Mouse (Mus musculus) stomach, embryonic 15.5 days (tissue): ENCODE measurements around the gene Ppme1. TPM values are rescaled to one million over a fixed set of nuclear protein-coding genes. Genes with fewer than 3 reads are reported as not detected.

ENCODE experiments used
- ATAC-seq: fragments of 200-750 bp; cut with Nextera tagmentation; 2 replicates; pipeline ENCODE4 v1.8.0; 2017; ENCODE audit warnings: low read depth, moderate number of reproducible peaks, moderate TSS enrichment; ENCODE audit not compliant: insufficient read depth, low FRiP score
- H3K27ac ChIP-seq: fragments of 300-500 bp; sonication (generic); 2 replicates; pipeline ENCODE4 v1.5.1; 2015; ENCODE audit warnings: mild to moderate bottlenecking, inconsistent platforms
- H3K27me3 ChIP-seq: fragments of 300-500 bp; sonication (generic); replicated peaks from 2 replicates; pipeline ENCODE4 v1.6.1; 2015; ENCODE audit warnings: inconsistent platforms
- H3K36me3 ChIP-seq: fragments of 300-500 bp; sonication (generic); 2 replicates; pipeline ENCODE4 v1.6.1; 2015; ENCODE audit warnings: inconsistent platforms
- H3K4me1 ChIP-seq: fragments of 300-500 bp; sonication (generic); 2 replicates; pipeline ENCODE4 v1.6.1; 2015; ENCODE audit warnings: inconsistent platforms
- H3K4me2 ChIP-seq: fragments of 300-500 bp; sonication (generic); 2 replicates; pipeline ENCODE4 v1.6.1; 2015; ENCODE audit warnings: mild to moderate bottlenecking, inconsistent platforms
- H3K4me3 ChIP-seq: fragments of 300-500 bp; sonication (generic); replicated peaks from 2 replicates; pipeline ENCODE4 v1.5.1; 2015; ENCODE audit warnings: inconsistent platforms
- H3K9ac ChIP-seq: fragments of 300-500 bp; sonication (generic); 2 replicates; pipeline ENCODE4 v1.6.1; 2015; ENCODE audit warnings: inconsistent platforms
- H3K9me3 ChIP-seq: fragments of 300-500 bp; sonication (generic); 2 replicates; pipeline ENCODE4 v1.6.1; 2016; ENCODE audit warnings: inconsistent platforms
- WGBS: fragments of 180-500 bp; shearing (Covaris S2); methylation state at CpG from one replicate; pipeline ENCODE4 v1.1.7; 2015; 5-methylcytosine and 5-hydroxymethylcytosine counted together
- polyA plus RNA-seq: library from polyadenylated mRNA; unstranded; fragments of >200 nt; fragmentation: Nextera tagmentation; extraction: Ambion mirVana; gene quantifications from 2 replicates; pipeline ENCODE4 v1.2.1, GENCODE M21; 2015

The Ppme1 gene
- 51.4 TPM in 2 replicates for polyA plus RNA-seq

DNA sequence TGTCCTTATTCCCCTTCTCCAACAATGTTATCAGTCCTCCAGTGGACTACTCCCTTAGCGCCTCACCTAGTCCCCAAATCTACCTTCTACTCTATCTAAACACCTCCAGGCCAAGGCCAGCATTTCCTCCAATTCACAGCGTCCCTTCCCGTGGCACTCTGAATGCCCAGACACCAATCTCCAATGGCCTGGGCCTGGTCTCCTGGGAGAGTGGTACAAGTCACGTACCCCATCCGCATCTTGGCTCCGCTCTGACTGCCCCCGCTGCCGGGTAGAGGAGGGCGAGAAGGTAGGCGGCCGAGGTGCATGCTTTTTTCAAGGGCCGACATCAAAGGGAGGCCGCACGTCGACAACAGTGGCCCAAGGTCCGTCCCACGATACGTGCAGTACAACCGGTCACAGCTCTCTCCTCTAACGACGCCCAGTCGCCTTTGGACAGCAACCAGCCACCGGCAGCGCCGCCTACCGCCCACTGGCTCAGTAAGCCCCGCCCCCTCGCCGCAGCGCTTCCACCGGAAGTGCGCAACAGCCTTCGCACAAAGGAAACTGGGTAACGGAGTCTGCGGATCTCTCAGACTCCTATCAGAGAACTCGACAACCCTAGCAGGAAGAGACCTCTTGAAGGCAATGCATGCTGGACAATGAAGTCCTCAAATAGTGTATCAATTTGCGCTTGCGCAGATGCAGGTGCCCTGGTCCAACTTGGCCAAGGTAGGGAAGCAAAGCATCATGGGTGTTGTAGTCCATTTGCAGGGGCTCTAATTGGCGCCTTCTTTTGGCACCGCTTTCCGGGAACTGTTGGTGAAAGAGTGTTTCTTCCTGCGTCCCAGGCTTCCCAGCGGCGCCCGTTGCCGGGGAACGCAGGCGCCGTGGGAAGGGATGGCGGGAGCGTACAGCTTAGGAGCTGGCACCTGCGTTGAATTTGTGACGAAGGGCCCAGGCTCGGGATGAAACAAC, at the start of gene Ppme1, which contains the start of gene C2cd3:
Gene Ppme1 (minus strand): TSS at position 813 of the 957 bp plus-strand sequence.
Gene C2cd3 (plus strand): TSS at position 739 of the 957 bp plus-strand sequence.
- peak within 1 kb of the TSS; percentile 83 for H3K4me3 ChIP-seq
- ATAC-seq = peak; percentile 98
- peaks cover 4% of the 10 kb centered on the region; the same call in 1 of the 2 replicates for H3K36me3 ChIP-seq
- H3K9me3 ChIP-seq = no peaks in the 10 kb centered on the region
- H3K4me2 ChIP-seq = peak within 1 kb of the TSS; percentile 61
- peak within 1 kb of the TSS; percentile 91 for H3K27ac ChIP-seq
- peaks cover 6% of the 10 kb centered on the region; the same call in 1 of the 2 replicates for H3K4me1 ChIP-seq
- peak within 1 kb of the TSS; percentile 77 for H3K9ac ChIP-seq
- no peaks in the 10 kb centered on the region for H3K27me3 ChIP-seq
- WGBS = under 1% methylated on average over 54 of the region's 54 CpGs

DNA sequence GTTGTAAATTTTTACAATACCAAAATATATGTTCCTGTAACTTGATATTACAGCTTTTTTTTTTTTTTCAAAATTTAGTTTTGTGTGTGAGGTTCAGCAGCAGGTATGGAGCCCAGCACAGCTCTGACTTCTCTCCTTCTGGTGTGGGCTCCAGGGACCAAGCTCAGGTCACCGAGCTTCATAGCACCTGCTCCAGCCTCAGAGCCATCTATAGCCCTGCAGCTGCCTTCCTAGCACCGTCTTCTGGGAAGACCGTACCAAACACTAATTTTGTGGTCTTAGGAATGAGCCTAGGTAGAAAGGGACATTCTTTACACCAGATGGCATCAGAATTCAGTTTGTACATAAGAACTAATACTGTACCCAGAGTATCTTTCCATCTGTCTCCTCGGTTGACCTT, 36.6 kb upstream of the Ppme1 start:
- H3K9me3 ChIP-seq = no peaks in the 10 kb centered on the region
- 89% methylated on average over 4 of the region's 4 CpGs for WGBS
- no peaks in the 10 kb centered on the region for H3K27me3 ChIP-seq
- ATAC-seq = no peak
- no peak overlapping the region for H3K4me2 ChIP-seq
- no peak overlapping the region for H3K4me3 ChIP-seq
- H3K9ac ChIP-seq = no peak overlapping the region
- H3K27ac ChIP-seq = no peak overlapping the region
- no peaks in the 10 kb centered on the region for H3K4me1 ChIP-seq
- H3K36me3 ChIP-seq = peaks cover 34% of the 10 kb centered on the region

- Histone ChIP-seq H3K4me3 (no peak overlapping the region), H3K27me3 (no peaks in the 10 kb centered on the region), H3K4me2 (no peak overlapping the region), H3K4me1 (no peaks in the 10 kb centered on the region), H3K27ac (no peak overlapping the region), H3K36me3 (peaks cover 34% of the 10 kb centered on the region), H3K9ac (no peak overlapping the region), H3K9me3 (no peaks in the 10 kb centered on the region)
- WGBS = 92% methylated on average over 5 of the region's 5 CpGs
- ATAC-seq = no peak
Measured at GRCm38 (mm10) chr7:100407677-100408076, 35.6 kb upstream of the Ppme1 start.

GRCm38 (mm10) chr7:100402715-100403114, 30.6 kb upstream of the Ppme1 start:
- Histone ChIP-seq H3K9me3 (no peaks in the 10 kb centered on the region), H3K4me2 (no peak overlapping the region), H3K27ac (no peak overlapping the region), H3K9ac (no peak overlapping the region), H3K4me1 (no peaks in the 10 kb centered on the region), H3K27me3 (no peaks in the 10 kb centered on the region), H3K4me3 (no peak overlapping the region), H3K36me3 (peaks cover 28% of the 10 kb centered on the region)
- ATAC-seq = no peak
- WGBS = 68% methylated on average over 4 of the region's 4 CpGs

DNA sequence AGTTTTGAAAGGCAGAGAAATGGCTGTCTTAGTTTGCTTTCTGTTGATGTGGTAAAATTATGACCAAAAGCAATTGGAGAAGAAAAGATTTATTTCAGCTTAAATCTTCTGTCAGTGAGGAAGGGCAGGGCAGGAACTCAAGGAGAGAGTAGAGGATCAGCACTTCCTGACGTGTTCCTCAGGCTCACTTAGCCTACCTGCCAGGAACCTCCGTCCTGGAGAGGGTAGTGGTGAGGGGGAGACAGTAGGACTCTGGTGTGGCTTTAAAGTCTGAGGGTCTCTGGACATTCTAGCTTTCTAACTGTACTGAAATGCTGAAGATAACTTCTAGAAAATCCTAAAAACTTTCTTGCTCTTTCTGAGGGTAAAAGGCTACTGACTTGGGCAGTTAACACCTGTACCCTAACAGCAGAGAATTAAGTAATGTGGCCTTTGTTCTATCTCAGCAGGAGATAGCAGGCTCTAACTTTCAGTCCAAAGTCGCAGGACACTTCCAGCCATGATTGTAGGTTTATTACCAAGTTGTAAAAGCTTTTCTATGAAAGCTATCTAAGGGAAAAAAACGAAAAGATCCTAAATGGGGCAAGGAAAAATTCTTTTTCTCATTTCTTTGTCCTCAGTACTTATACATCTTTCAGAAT, 28.9 kb upstream of the Ppme1 start:
- Histone ChIP-seq H3K4me2 (no peak overlapping the region), H3K9ac (no peak overlapping the region), H3K27me3 (no peaks in the 10 kb centered on the region), H3K4me1 (no peaks in the 10 kb centered on the region), H3K27ac (no peak overlapping the region), H3K9me3 (no peaks in the 10 kb centered on the region), H3K36me3 (peaks cover 13% of the 10 kb centered on the region; the same call in 1 of the 2 replicates), H3K4me3 (no peak overlapping the region)
- WGBS = 42% methylated on average over 4 of the region's 4 CpGs
- ATAC-seq = no peak

DNA sequence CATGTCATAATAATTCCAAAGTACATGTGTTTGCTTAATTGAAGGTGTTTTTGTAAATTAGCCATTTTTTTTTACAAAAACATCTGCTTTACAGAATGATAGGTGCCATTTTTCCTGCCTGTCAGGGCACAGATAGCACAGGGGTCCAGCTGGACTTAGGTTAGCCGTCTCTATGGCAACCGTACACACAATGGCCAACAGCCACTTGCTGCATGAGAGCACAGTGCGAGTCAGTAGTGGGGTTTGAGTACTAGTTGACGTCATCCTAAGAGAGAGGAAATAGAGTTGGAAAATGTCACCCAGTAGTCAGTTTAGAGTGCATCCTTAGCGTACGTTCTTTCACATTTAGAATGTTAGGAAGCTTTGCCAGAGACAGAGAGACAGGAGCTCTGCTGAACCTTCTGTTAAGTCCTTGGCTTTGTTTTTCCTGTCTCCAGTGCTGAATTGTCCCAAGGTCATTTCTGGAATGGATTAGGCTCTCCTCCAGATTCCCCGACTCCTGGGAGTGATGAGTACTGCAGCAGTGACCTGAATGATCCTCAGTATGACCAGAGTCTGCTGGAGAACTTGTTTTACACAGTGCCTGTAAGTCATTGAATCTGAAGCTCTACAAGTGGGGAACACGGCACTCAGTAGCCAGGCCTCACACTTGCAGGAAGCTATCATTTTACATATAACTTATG, 27.3 kb upstream of the Ppme1 start:
- Histone ChIP-seq H3K27me3 (no peaks in the 10 kb centered on the region), H3K27ac (no peak overlapping the region), H3K4me2 (no peak overlapping the region), H3K36me3 (peaks cover 24% of the 10 kb centered on the region; the same call in 1 of the 2 replicates), H3K4me3 (no peak overlapping the region), H3K9me3 (no peaks in the 10 kb centered on the region), H3K9ac (no peak overlapping the region), H3K4me1 (no peaks in the 10 kb centered on the region)
- WGBS = 66% methylated on average over 8 of the region's 8 CpGs
- no peak for ATAC-seq

DNA sequence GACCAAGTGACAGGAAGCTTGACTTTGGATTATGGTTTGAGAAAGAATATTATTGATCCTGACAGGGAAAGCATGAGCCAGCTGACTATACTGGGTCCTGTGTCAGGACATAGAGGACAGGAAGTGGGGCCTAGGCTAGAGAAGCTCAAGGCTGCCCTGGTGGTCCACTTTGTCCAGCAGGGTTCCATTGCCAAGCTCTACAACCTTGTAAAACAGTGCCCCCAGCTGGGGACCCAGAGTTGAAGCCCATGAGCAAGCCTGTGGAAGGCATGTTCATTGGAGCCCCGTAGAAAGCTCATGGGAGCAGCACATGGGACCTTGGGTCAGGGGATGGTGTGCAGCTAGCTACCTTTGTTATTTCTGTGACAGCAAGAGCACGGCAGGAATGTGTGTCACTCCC, 20.2 kb upstream of the Ppme1 start:
- Histone ChIP-seq H3K4me3 (no peak overlapping the region), H3K36me3 (peaks cover 28% of the 10 kb centered on the region; the same call in 1 of the 2 replicates), H3K4me2 (no peak overlapping the region), H3K27me3 (no peaks in the 10 kb centered on the region), H3K9ac (no peak overlapping the region), H3K4me1 (no peaks in the 10 kb centered on the region), H3K9me3 (no peaks in the 10 kb centered on the region), H3K27ac (no peak overlapping the region)
- 62% methylated on average over 2 of the region's 2 CpGs for WGBS
- ATAC-seq = no peak

DNA sequence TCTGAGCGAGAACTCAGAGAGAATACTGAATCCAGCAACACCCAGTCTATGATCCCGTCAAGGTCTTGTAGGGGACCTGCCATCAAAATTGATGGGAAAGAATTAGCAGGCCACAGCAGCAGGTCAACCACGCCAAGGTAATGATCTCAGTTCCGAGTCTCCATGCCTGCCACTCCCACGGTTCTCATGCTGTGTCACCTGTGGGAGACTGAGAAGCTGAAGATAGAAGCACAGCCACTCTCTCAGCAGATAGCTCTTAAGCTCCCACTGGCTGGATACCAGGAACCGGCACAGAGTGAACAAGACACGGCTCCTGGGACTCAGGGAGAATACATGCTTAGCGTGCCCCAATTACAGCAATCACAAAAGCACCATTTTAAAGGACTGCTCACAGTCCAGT, 18.1 kb upstream of the Ppme1 start:
- Histone ChIP-seq H3K27me3 (no peaks in the 10 kb centered on the region), H3K36me3 (peaks cover 23% of the 10 kb centered on the region; the same call in 1 of the 2 replicates), H3K4me2 (no peak overlapping the region), H3K9ac (no peak overlapping the region), H3K27ac (no peak overlapping the region), H3K4me1 (no peaks in the 10 kb centered on the region), H3K9me3 (no peaks in the 10 kb centered on the region), H3K4me3 (no peak overlapping the region)
- WGBS = 82% methylated on average over 8 of the region's 8 CpGs
- ATAC-seq = no peak

DNA sequence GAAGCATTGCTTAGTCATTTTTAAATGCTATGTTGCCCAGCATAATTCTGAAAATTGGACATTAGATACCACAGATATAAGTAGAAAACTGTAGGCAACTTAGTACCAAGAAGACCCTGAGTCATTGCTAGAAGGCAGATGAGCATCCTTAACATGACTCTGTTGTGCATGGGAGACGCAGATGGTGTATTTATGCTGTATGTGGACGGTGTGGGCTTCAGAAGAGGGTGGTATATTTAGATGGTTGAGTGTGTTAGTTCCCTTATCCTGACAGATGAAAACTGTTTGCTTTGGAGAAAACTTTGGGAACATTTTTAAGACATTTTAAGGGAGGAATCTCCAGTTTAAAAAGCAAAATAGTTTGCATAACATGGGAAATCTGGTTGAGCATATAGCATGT, 16.1 kb upstream of the Ppme1 start:
- no peaks in the 10 kb centered on the region for H3K9me3 ChIP-seq
- H3K4me1 ChIP-seq = no peaks in the 10 kb centered on the region

DNA sequence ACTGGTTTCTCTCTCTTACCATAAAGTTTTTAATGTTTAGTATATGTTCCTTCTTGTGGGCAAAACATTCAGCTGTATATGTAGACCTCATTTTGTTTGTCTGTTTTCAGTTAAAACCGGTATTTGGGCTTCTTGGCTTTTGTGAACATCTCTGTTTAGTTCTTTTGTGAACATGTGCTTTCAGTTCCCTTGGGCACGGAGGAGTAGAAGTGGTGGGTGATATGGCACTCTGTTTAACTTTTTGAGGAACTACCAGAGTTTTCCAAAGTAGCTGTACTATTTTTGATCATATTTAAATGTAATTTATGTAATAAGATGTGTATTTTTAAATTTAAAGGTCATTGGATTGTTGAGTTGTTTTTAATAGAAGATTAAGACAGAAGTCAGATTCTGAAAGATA, 11.1 kb upstream of the Ppme1 start:
- Histone ChIP-seq H3K36me3 (0 out of 2 replicates have a peak, but pooled peaks cover 11% of the 10 kb centered on the region), H3K4me1 (no peaks in the 10 kb centered on the region), H3K4me2 (no peak overlapping the region), H3K27me3 (no peaks in the 10 kb centered on the region), H3K9ac (no peak overlapping the region), H3K4me3 (no peak overlapping the region), H3K27ac (no peak overlapping the region), H3K9me3 (no peaks in the 10 kb centered on the region)
- WGBS = 89% methylated on average over 2 of the region's 2 CpGs
- ATAC-seq = no peak

More for the DNA sequence above, 16.1 kb upstream of the Ppme1 start:
- no peaks in the 10 kb centered on the region for H3K27me3 ChIP-seq
- no peak overlapping the region for H3K9ac ChIP-seq
- WGBS = 90% methylated on average over 2 of the region's 2 CpGs
- no peak overlapping the region for H3K4me3 ChIP-seq
- ATAC-seq = no peak
- no peak overlapping the region for H3K27ac ChIP-seq
- H3K36me3 ChIP-seq = peaks cover 12% of the 10 kb centered on the region; the same call in 1 of the 2 replicates
- no peak overlapping the region for H3K4me2 ChIP-seq

- H3K27me3 ChIP-seq = no peaks in the 10 kb centered on the region
- no peak overlapping the region for H3K4me3 ChIP-seq
- H3K4me2 ChIP-seq = no peak overlapping the region
- no peaks in the 10 kb centered on the region for H3K9me3 ChIP-seq
- no peak for ATAC-seq
- no peak overlapping the region for H3K9ac ChIP-seq
- no peak overlapping the region for H3K27ac ChIP-seq
- H3K4me1 ChIP-seq = no peaks in the 10 kb centered on the region
- 0 out of 2 replicates have a peak, but pooled peaks cover 13% of the 10 kb centered on the region for H3K36me3 ChIP-seq
Measured at GRCm38 (mm10) chr7:100381161-100381560, 9.1 kb upstream of the Ppme1 start.
